Mouse (Mus musculus): ENCODE measurements around the gene Higd2a. TPM values are rescaled to one million over a fixed set of nuclear protein-coding genes. Genes with fewer than 3 reads are reported as not detected.

Gene Higd2a
- polyA plus RNA-seq, 1 experiment from 2014 or later, result 243 TPM

GRCm38 (mm10) chr13:54621155-54621932 is 31.3 kb downstream of the Higd2a start, which contains the start of gene Faf2:
Gene Faf2, plus strand, starts transcription at chr13:54621784.
- TF ChIP-seq EP300 (IDR thresholded peaks at IDR 0.05), result no peak
- peak; percentile 97 for TF ChIP-seq CTCF (IDR thresholded peaks at IDR 0.05)
- Histone ChIP-seq H3K4me2 (replicated peaks; ENCODE audit: low read depth, low read length) (peak within 1 kb of the TSS; percentile 85), H3K27me3 (replicated peaks; ENCODE audit: insufficient read depth, low read length) (no peaks in the 10 kb centered on the region), H3K9me3 (ENCODE audit: low read length) (no peaks in the 10 kb centered on the region), H3K4me1 (ENCODE audit: insufficient read depth, low read depth, low read length) (peaks cover 4% of the 10 kb centered on the region; the same call in 1 of the 2 replicates), H3K9ac (replicated peaks; ENCODE audit: low read depth) (peak within 1 kb of the TSS; percentile 96), H3K4me3 (ENCODE audit: low read depth, low read length) (peak within 1 kb of the TSS; percentile 95), H3K27ac (ENCODE audit: low read length) (peak within 1 kb of the TSS; percentile 88), H3K36me3 (ENCODE audit: insufficient read depth, low read length) (no peaks in the 10 kb centered on the region)
- 10% methylated on average over 44 of the region's 44 CpGs for WGBS
- peak; percentile 98 for DNase-seq (ENCODE audit: low spot score)
- ATAC-seq, result peak; percentile 100

- Histone ChIP-seq H3K27ac (ENCODE audit: low read length) (peak overlapping the region; percentile 88), H3K9me3 (ENCODE audit: low read length) (no peaks in the 10 kb centered on the region), H3K4me2 (replicated peaks; ENCODE audit: low read depth, low read length) (peak overlapping the region; percentile 85), H3K9ac (replicated peaks; ENCODE audit: low read depth) (peak overlapping the region; percentile 96), H3K4me3 (ENCODE audit: low read depth, low read length) (peak overlapping the region; percentile 95), H3K4me1 (ENCODE audit: insufficient read depth, low read depth, low read length) (peaks cover 4% of the 10 kb centered on the region; the same call in 1 of the 2 replicates), H3K27me3 (replicated peaks; ENCODE audit: insufficient read depth, low read length) (no peaks in the 10 kb centered on the region), H3K36me3 (ENCODE audit: insufficient read depth, low read length) (no peaks in the 10 kb centered on the region)
- TF ChIP-seq CTCF (IDR thresholded peaks at IDR 0.05) (no peak), EP300 (IDR thresholded peaks at IDR 0.05) (no peak)
- WGBS, result under 1% methylated on average over 26 of the region's 27 CpGs
- DNase-seq (ENCODE audit: low spot score) (peak; percentile 66), ATAC-seq (peak; percentile 47)
These were observed 32.0 kb downstream of the Higd2a start for GRCm38 (mm10) chr13:54621960-54622521.

GRCm38 (mm10) chr13:54629128-54629527 is 39.1 kb downstream of the Higd2a start:
- peak; percentile 95 for DNase-seq (ENCODE audit: low spot score)
- Histone ChIP-seq H3K4me2 (replicated peaks; ENCODE audit: low read depth, low read length) (no peak overlapping the region), H3K9ac (replicated peaks; ENCODE audit: low read depth) (no peak overlapping the region), H3K27ac (ENCODE audit: low read length) (peak overlapping the region; percentile 6; the same call in 1 of the 2 replicates), H3K27me3 (replicated peaks; ENCODE audit: insufficient read depth, low read length) (no peaks in the 10 kb centered on the region), H3K9me3 (ENCODE audit: low read length) (no peaks in the 10 kb centered on the region), H3K4me1 (ENCODE audit: insufficient read depth, low read depth, low read length) (no peaks in the 10 kb centered on the region), H3K4me3 (ENCODE audit: low read depth, low read length) (no peak overlapping the region), H3K36me3 (ENCODE audit: insufficient read depth, low read length) (no peaks in the 10 kb centered on the region)
- TF ChIP-seq EP300 (IDR thresholded peaks at IDR 0.05), result peak; percentile 44; the same call in 1 of the 2 replicates
- TF ChIP-seq CTCF (IDR thresholded peaks at IDR 0.05), result no peak
- peak; percentile 90 for ATAC-seq
- 43% methylated on average over 4 of the region's 4 CpGs for WGBS

- no peak overlapping the region for H3K4me2 ChIP-seq (replicated peaks; ENCODE audit: low read depth, low read length)
- no peaks in the 10 kb centered on the region for H3K4me1 ChIP-seq (ENCODE audit: insufficient read depth, low read depth, low read length)
- no peaks in the 10 kb centered on the region for H3K36me3 ChIP-seq (ENCODE audit: insufficient read depth, low read length)
- H3K4me3 ChIP-seq (ENCODE audit: low read depth, low read length), result no peak overlapping the region
- no peak overlapping the region for H3K27ac ChIP-seq (ENCODE audit: low read length)
- ATAC-seq (peak; percentile 80), DNase-seq (ENCODE audit: low spot score) (peak; percentile 83)
- no peak overlapping the region for H3K9ac ChIP-seq (replicated peaks; ENCODE audit: low read depth)
- 37% methylated on average over 3 of the region's 3 CpGs for WGBS
- no peaks in the 10 kb centered on the region for H3K9me3 ChIP-seq (ENCODE audit: low read length)
- peak; percentile 40; the same call in 1 of the 2 replicates for TF ChIP-seq EP300 (IDR thresholded peaks at IDR 0.05)
- no peak for TF ChIP-seq CTCF (IDR thresholded peaks at IDR 0.05)
- H3K27me3 ChIP-seq (replicated peaks; ENCODE audit: insufficient read depth, low read length), result no peaks in the 10 kb centered on the region
These were observed 42.8 kb downstream of the Higd2a start for GRCm38 (mm10) chr13:54632731-54633277.

- H3K9ac ChIP-seq (replicated peaks; ENCODE audit: low read depth), result no peak overlapping the region
- H3K9me3 ChIP-seq (ENCODE audit: low read length), result no peaks in the 10 kb centered on the region
- H3K4me2 ChIP-seq (replicated peaks; ENCODE audit: low read depth, low read length), result no peak overlapping the region
- DNase-seq (ENCODE audit: low spot score), result no peak
- 100% methylated on average over 3 of the region's 3 CpGs for WGBS
- no peaks in the 10 kb centered on the region for H3K27me3 ChIP-seq (replicated peaks; ENCODE audit: insufficient read depth, low read length)
- no peak overlapping the region for H3K27ac ChIP-seq (ENCODE audit: low read length)
- no peaks in the 10 kb centered on the region for H3K4me1 ChIP-seq (ENCODE audit: insufficient read depth, low read depth, low read length)
- no peak for TF ChIP-seq CTCF (IDR thresholded peaks at IDR 0.05)
- TF ChIP-seq EP300 (IDR thresholded peaks at IDR 0.05), result no peak
- 0 out of 2 replicates have a peak, but pooled peaks cover 8% of the 10 kb centered on the region for H3K36me3 ChIP-seq (ENCODE audit: insufficient read depth, low read length)
- ATAC-seq, result no peak
- H3K4me3 ChIP-seq (ENCODE audit: low read depth, low read length), result no peak overlapping the region
These were observed 45.0 kb downstream of the Higd2a start for GRCm38 (mm10) chr13:54635011-54635410.

Small RNAs within 50 kb of the gene (microRNA-seq; reads per million reads assigned to microRNA genes)
- gene Gm24195, result not detected

Other genes with a start within 250 kb of the Higd2a start
- gene Cplx2, start 218.9 kb upstream of the Higd2a start, polyA plus RNA-seq (2015; fragmentation: Nextera tagmentation; extraction: Ambion mirVana), result 3.0 and 3.1 TPM in 2 replicates
- gene Thoc3, start 121.4 kb upstream of the Higd2a start, polyA plus RNA-seq (2015; fragmentation: Nextera tagmentation; extraction: Ambion mirVana), result 56.5 and 60.8 TPM in 2 replicates
- gene Simc1, start 86.4 kb upstream of the Higd2a start, polyA plus RNA-seq (2015; fragmentation: Nextera tagmentation; extraction: Ambion mirVana), result 2.6 and 2.8 TPM in 2 replicates
- 95.1 and 105 TPM in 2 replicates for gene 4833439L19Rik, start 24.8 kb upstream of the Higd2a start, polyA plus RNA-seq (2015; fragmentation: Nextera tagmentation; extraction: Ambion mirVana)
- 19.1 and 21.4 TPM in 2 replicates for gene Arl10, start 15.2 kb upstream of the Higd2a start, polyA plus RNA-seq (2015; fragmentation: Nextera tagmentation; extraction: Ambion mirVana)
- 29.4 and 31.0 TPM in 2 replicates for gene Nop16, start 117 bp upstream of the Higd2a start, polyA plus RNA-seq (2015; fragmentation: Nextera tagmentation; extraction: Ambion mirVana)
- 104 and 118 TPM in 2 replicates for gene Cltb, start 21.1 kb downstream of the Higd2a start, polyA plus RNA-seq (2015; fragmentation: Nextera tagmentation; extraction: Ambion mirVana)
- 52.1 and 53.7 TPM in 2 replicates for gene Faf2, start 31.6 kb downstream of the Higd2a start, polyA plus RNA-seq (2015; fragmentation: Nextera tagmentation; extraction: Ambion mirVana)
- gene Rnf44, start 103.7 kb downstream of the Higd2a start, polyA plus RNA-seq (2015; fragmentation: Nextera tagmentation; extraction: Ambion mirVana), result 52.1 and 60.0 TPM in 2 replicates
- not detected in 2 replicates for gene Cdhr2, start 111.3 kb downstream of the Higd2a start, polyA plus RNA-seq (2015; fragmentation: Nextera tagmentation; extraction: Ambion mirVana)
- 0.04 TPM in 1 of 2 replicates, not detected in the other for gene Gprin1, start 159.7 kb downstream of the Higd2a start, polyA plus RNA-seq (2015; fragmentation: Nextera tagmentation; extraction: Ambion mirVana)
- not detected in 2 replicates for gene Sncb, start 176.4 kb downstream of the Higd2a start, polyA plus RNA-seq (2015; fragmentation: Nextera tagmentation; extraction: Ambion mirVana)
- gene Eif4e1b, start 193.8 kb downstream of the Higd2a start, polyA plus RNA-seq (2015; fragmentation: Nextera tagmentation; extraction: Ambion mirVana), result not detected in 2 replicates
- 32.9 and 40.5 TPM in 2 replicates for gene Tspan17, start 199.2 kb downstream of the Higd2a start, polyA plus RNA-seq (2015; fragmentation: Nextera tagmentation; extraction: Ambion mirVana)

Data from lung, postnatal 0 days (tissue).